Mouse (Mus musculus): ENCODE data around the gene Mrap2. TPM values are rescaled to one million over a fixed set of nuclear protein-coding genes. Genes with fewer than 3 reads are reported as not detected.
A peak's percentile ranks its signal among the peaks of the same experiment; 100 is the strongest.

The Mrap2 gene
- polyA plus RNA-seq, 1 experiment from 2014 or later: not detected

DNA sequence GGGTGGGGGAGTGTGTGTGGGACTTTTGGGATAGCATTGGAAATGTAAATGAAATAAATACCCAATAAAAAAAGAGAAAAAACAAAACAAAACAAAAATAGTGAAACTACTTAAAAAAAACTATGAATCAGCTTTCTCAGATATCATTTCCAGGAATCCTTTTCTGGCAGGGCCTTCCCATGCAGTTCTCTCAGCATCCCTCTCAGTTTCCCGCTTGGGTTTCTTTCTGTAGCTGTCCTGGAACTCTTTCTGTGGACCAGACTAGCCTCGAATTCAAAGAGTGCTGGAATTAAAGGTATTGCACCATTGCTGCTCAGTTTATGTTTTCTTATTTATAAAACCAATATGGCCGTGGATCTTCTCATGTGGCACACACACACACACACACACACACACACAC, 1.0 kb upstream of the Mrap2 start:
- H3K9ac ChIP-seq (ENCODE audit: low read depth, low read length): no peak overlapping the region
- ATAC-seq (ENCODE audit: low FRiP score, low TSS enrichment): no peak
- no peak overlapping the region for H3K4me2 ChIP-seq (replicated peaks; ENCODE audit: low read depth, low read length)
- no peak overlapping the region for H3K27ac ChIP-seq (ENCODE audit: low read depth, low read length)
- no peaks in the 10 kb centered on the region for H3K36me3 ChIP-seq (ENCODE audit: control insufficient read depth, insufficient read depth, low read length)
- 79% methylated on average over 3 of the region's 3 CpGs for WGBS
- H3K9me3 ChIP-seq (ENCODE audit: control insufficient read depth, low read length): no peaks in the 10 kb centered on the region
- H3K4me3 ChIP-seq (ENCODE audit: low read length): no peak overlapping the region
- H3K4me1 ChIP-seq (ENCODE audit: control insufficient read depth, insufficient read depth, low read length): peaks cover 2% of the 10 kb centered on the region; the same call in 1 of the 2 replicates
- H3K27me3 ChIP-seq (ENCODE audit: control insufficient read depth, insufficient read depth, low read length): peaks cover 28% of the 10 kb centered on the region; the same call in 1 of the 2 replicates

DNA sequence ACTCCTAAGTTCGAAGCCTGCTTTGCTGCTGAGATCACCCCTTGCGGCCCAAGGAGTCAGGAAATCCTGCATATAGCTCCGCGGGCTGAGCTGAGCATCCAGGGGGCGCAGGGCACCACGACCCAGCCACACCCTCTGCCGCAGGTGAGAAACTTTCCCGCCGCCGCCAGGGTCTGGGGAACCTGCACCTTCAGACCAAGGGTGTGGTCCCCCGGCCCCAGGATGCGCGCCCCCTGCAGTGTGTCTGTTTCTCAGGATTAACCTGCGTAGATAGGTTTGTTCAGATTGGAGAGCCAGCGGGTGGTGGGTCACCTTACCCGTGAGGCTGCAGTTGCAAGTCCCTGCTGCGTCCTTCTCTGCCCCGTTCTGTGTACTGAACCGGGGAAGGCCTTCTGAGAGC, 426 bp downstream of the Mrap2 start:
- peaks cover 28% of the 10 kb centered on the region; the same call in 1 of the 2 replicates for H3K27me3 ChIP-seq (ENCODE audit: control insufficient read depth, insufficient read depth, low read length)
- 0 out of 2 replicates have a peak overlapping the region, but pooled peaks have one; percentile 13 for H3K9ac ChIP-seq (ENCODE audit: low read depth, low read length)
- WGBS: 2% methylated on average over 19 of the region's 19 CpGs
- H3K36me3 ChIP-seq (ENCODE audit: control insufficient read depth, insufficient read depth, low read length): no peaks in the 10 kb centered on the region
- H3K9me3 ChIP-seq (ENCODE audit: control insufficient read depth, low read length): no peaks in the 10 kb centered on the region
- ATAC-seq (ENCODE audit: low FRiP score, low TSS enrichment): peak; percentile 13; the same call in 1 of the 2 replicates
- H3K27ac ChIP-seq (ENCODE audit: low read depth, low read length): no peak overlapping the region
- H3K4me1 ChIP-seq (ENCODE audit: control insufficient read depth, insufficient read depth, low read length): peaks cover 2% of the 10 kb centered on the region; the same call in 1 of the 2 replicates
- peak overlapping the region; percentile 56 for H3K4me2 ChIP-seq (replicated peaks; ENCODE audit: low read depth, low read length)
- H3K4me3 ChIP-seq (ENCODE audit: low read length): peak overlapping the region; percentile 39

DNA sequence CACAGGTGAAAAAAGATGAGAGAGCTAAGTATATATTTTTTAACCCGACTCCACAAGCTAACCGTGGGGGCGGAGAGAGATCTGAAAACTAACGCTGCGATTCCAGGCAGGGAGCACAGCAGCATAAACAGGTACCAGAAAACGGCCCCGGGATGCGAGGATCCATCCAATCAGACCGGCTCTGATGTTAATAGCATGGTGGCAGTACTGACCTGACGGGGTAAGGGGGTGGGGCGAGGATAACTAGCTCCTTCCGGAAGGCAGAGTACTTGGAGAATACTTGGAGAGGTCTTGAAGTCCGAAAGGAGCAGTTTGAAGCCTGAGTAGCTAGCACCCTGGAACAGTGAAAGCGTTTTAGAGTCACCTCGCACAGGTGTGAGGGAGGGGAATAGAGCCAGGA, 1.1 kb downstream of the Mrap2 start:
- no peak overlapping the region for H3K27ac ChIP-seq (ENCODE audit: low read depth, low read length)
- H3K36me3 ChIP-seq (ENCODE audit: control insufficient read depth, insufficient read depth, low read length): no peaks in the 10 kb centered on the region
- no peak overlapping the region for H3K9ac ChIP-seq (ENCODE audit: low read depth, low read length)
- H3K4me3 ChIP-seq (ENCODE audit: low read length): peak overlapping the region; percentile 39; the same call in 1 of the 2 replicates
- ATAC-seq (ENCODE audit: low FRiP score, low TSS enrichment): peak; percentile 24; the same call in 1 of the 2 replicates
- H3K9me3 ChIP-seq (ENCODE audit: control insufficient read depth, low read length): no peaks in the 10 kb centered on the region
- H3K27me3 ChIP-seq (ENCODE audit: control insufficient read depth, insufficient read depth, low read length): peaks cover 28% of the 10 kb centered on the region; the same call in 1 of the 2 replicates
- H3K4me1 ChIP-seq (ENCODE audit: control insufficient read depth, insufficient read depth, low read length): peaks cover 2% of the 10 kb centered on the region; the same call in 1 of the 2 replicates
- H3K4me2 ChIP-seq (replicated peaks; ENCODE audit: low read depth, low read length): peak overlapping the region; percentile 56
- WGBS: 2% methylated on average over 15 of the region's 15 CpGs

DNA sequence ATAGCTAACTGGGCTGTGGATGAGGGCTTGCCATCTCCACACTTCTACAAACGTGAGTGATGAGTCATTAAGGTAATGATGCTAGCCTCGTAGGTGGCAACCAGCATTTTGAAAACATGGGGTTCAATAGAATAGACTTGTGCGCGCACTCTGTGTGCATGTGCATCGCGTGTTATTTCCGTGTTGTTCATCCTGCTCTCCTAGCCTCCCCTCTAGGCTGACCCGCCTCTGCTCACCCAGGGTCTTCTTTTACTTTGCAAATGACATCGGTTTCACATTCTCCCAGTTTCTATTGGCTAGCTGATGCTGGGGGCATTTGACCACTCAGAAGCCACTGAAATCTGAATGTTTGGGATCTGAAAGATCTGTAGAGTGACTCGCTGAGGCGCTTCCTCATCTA, 1.6 kb downstream of the Mrap2 start:
- 31% methylated on average over 11 of the region's 11 CpGs for WGBS
- H3K4me2 ChIP-seq (replicated peaks; ENCODE audit: low read depth, low read length): no peak overlapping the region
- H3K27ac ChIP-seq (ENCODE audit: low read depth, low read length): no peak overlapping the region
- H3K36me3 ChIP-seq (ENCODE audit: control insufficient read depth, insufficient read depth, low read length): no peaks in the 10 kb centered on the region
- no peak for ATAC-seq (ENCODE audit: low FRiP score, low TSS enrichment)
- H3K4me1 ChIP-seq (ENCODE audit: control insufficient read depth, insufficient read depth, low read length): peaks cover 2% of the 10 kb centered on the region; the same call in 1 of the 2 replicates
- H3K27me3 ChIP-seq (ENCODE audit: control insufficient read depth, insufficient read depth, low read length): peaks cover 28% of the 10 kb centered on the region; the same call in 1 of the 2 replicates
- no peaks in the 10 kb centered on the region for H3K9me3 ChIP-seq (ENCODE audit: control insufficient read depth, low read length)
- no peak overlapping the region for H3K9ac ChIP-seq (ENCODE audit: low read depth, low read length)
- H3K4me3 ChIP-seq (ENCODE audit: low read length): no peak overlapping the region

DNA sequence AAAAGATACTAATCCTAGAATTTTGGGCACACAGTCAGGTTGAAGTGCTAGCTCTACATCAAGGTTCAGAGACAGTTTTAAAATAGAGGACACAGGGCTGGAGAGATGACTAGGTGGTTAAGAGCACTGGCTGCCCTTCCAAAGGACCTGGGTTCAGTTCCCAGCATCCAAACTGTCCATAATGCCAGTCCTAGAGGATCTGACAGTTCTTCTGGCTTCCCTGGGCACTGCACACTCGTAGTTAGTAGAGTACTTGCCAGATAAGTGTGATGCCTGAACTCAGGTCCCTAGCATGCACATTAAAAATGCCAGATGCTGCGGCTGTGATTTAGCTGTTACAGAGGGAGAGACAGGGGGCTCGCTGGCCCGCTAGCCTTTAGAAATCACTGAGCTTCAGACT, 2.3 kb downstream of the Mrap2 start:
- H3K4me2 ChIP-seq (replicated peaks; ENCODE audit: low read depth, low read length): no peak overlapping the region
- no peak overlapping the region for H3K4me3 ChIP-seq (ENCODE audit: low read length)
- peaks cover 2% of the 10 kb centered on the region; the same call in 1 of the 2 replicates for H3K4me1 ChIP-seq (ENCODE audit: control insufficient read depth, insufficient read depth, low read length)
- WGBS: 88% methylated on average over 4 of the region's 4 CpGs
- H3K27me3 ChIP-seq (ENCODE audit: control insufficient read depth, insufficient read depth, low read length): peaks cover 28% of the 10 kb centered on the region; the same call in 1 of the 2 replicates
- no peaks in the 10 kb centered on the region for H3K36me3 ChIP-seq (ENCODE audit: control insufficient read depth, insufficient read depth, low read length)
- no peak overlapping the region for H3K27ac ChIP-seq (ENCODE audit: low read depth, low read length)
- H3K9ac ChIP-seq (ENCODE audit: low read depth, low read length): no peak overlapping the region
- no peak for ATAC-seq (ENCODE audit: low FRiP score, low TSS enrichment)
- H3K9me3 ChIP-seq (ENCODE audit: control insufficient read depth, low read length): no peaks in the 10 kb centered on the region

DNA sequence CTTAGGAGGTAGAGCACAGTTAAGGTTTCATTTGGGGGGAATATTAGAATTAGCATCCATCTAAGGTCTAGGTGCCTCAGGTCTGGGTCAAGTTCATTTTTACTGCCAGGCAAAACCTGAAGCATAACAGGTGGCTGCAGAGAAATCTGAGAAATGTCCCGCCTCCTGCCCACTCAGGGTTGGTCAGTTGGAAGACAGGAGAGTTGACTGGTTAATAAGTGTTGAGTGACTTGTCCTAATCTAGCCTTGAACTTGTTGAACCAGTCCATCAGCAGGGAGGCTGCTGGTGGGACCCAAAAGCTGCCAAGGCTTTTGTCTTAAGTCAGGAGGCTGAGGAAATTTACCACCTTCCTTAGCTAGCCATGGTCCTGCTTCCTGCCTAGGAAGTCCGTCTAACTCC, 3.8 kb downstream of the Mrap2 start:
- peaks cover 2% of the 10 kb centered on the region; the same call in 1 of the 2 replicates for H3K4me1 ChIP-seq (ENCODE audit: control insufficient read depth, insufficient read depth, low read length)
- no peak overlapping the region for H3K9ac ChIP-seq (ENCODE audit: low read depth, low read length)
- no peak overlapping the region for H3K4me2 ChIP-seq (replicated peaks; ENCODE audit: low read depth, low read length)
- H3K36me3 ChIP-seq (ENCODE audit: control insufficient read depth, insufficient read depth, low read length): no peaks in the 10 kb centered on the region
- no peaks in the 10 kb centered on the region for H3K9me3 ChIP-seq (ENCODE audit: control insufficient read depth, low read length)
- H3K27me3 ChIP-seq (ENCODE audit: control insufficient read depth, insufficient read depth, low read length): peaks cover 28% of the 10 kb centered on the region; the same call in 1 of the 2 replicates
- H3K4me3 ChIP-seq (ENCODE audit: low read length): no peak overlapping the region
- peak; percentile 72 for ATAC-seq (ENCODE audit: low FRiP score, low TSS enrichment)
- 73% methylated on average over 2 of the region's 2 CpGs for WGBS
- no peak overlapping the region for H3K27ac ChIP-seq (ENCODE audit: low read depth, low read length)

DNA sequence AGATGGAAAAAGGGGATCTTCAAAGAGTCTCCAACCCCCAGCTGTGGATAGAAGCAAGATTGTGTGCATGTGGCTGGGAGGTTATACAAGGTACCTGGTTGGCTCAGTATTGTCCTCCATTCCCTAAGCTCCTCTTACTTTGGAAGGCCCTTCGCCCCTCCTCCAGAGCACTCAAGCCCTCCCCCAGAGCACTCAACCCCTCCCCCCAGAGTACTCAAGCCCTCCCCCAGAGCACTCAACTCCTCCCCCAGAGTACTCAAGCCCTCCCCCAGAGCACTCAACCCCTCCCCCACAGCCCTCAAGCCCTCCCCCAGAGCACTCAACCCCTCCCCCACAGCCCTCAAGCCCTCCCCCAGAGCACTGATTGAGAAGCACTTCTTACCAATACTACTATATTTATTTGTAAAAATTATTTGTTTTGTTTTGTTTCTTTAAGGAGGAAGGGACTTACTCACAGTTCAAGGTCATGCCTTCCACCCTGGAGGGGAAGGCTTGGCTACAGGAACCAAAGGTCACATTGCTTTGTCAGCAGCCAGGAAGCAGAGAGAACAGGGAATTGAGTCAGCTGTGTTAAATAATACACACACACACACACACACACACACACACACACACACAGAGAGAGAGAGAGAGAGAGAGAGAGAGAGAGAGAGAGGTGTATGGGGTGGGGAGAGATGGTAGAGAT, 8.7 kb downstream of the Mrap2 start:
- Histone ChIP-seq H3K4me3 (ENCODE audit: low read length) (no peak overlapping the region), H3K4me1 (ENCODE audit: control insufficient read depth, insufficient read depth, low read length) (no peaks in the 10 kb centered on the region), H3K27ac (ENCODE audit: low read depth, low read length) (no peak overlapping the region), H3K36me3 (ENCODE audit: control insufficient read depth, insufficient read depth, low read length) (no peaks in the 10 kb centered on the region), H3K9me3 (ENCODE audit: control insufficient read depth, low read length) (no peaks in the 10 kb centered on the region), H3K9ac (ENCODE audit: low read depth, low read length) (no peak overlapping the region), H3K4me2 (replicated peaks; ENCODE audit: low read depth, low read length) (no peak overlapping the region), H3K27me3 (ENCODE audit: control insufficient read depth, insufficient read depth, low read length) (no peaks in the 10 kb centered on the region)
- WGBS: 100% methylated on average over 1 of the region's 1 CpGs
- ATAC-seq (ENCODE audit: low FRiP score, low TSS enrichment): no peak

DNA sequence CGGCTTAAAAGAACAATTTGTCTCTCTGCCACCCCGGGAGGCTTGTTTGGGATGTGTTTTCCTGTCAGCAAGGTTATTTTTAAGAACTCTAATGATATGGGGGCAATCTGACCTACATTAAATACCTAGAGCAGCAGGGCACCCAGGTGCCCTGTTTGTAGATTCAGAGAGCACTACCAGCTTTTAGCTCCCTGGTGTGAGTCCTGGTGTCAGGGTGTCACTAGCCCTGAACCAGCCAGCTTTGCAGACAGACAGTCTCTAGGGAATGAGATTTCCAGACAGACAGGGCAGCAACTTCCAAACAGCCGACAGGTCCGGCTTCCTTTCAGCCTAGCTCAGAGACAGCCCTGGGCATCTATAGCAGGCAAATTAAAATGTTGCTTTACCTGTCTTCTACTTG, 18.5 kb downstream of the Mrap2 start:
- Histone ChIP-seq H3K4me1 (ENCODE audit: control insufficient read depth, insufficient read depth, low read length) (no peaks in the 10 kb centered on the region), H3K9ac (ENCODE audit: low read depth, low read length) (no peak overlapping the region), H3K4me3 (ENCODE audit: low read length) (no peak overlapping the region), H3K4me2 (replicated peaks; ENCODE audit: low read depth, low read length) (no peak overlapping the region), H3K36me3 (ENCODE audit: control insufficient read depth, insufficient read depth, low read length) (no peaks in the 10 kb centered on the region), H3K9me3 (ENCODE audit: control insufficient read depth, low read length) (no peaks in the 10 kb centered on the region), H3K27ac (ENCODE audit: low read depth, low read length) (no peak overlapping the region), H3K27me3 (ENCODE audit: control insufficient read depth, insufficient read depth, low read length) (no peaks in the 10 kb centered on the region)
- WGBS: 54% methylated on average over 4 of the region's 4 CpGs
- no peak for ATAC-seq (ENCODE audit: low FRiP score, low TSS enrichment)

DNA sequence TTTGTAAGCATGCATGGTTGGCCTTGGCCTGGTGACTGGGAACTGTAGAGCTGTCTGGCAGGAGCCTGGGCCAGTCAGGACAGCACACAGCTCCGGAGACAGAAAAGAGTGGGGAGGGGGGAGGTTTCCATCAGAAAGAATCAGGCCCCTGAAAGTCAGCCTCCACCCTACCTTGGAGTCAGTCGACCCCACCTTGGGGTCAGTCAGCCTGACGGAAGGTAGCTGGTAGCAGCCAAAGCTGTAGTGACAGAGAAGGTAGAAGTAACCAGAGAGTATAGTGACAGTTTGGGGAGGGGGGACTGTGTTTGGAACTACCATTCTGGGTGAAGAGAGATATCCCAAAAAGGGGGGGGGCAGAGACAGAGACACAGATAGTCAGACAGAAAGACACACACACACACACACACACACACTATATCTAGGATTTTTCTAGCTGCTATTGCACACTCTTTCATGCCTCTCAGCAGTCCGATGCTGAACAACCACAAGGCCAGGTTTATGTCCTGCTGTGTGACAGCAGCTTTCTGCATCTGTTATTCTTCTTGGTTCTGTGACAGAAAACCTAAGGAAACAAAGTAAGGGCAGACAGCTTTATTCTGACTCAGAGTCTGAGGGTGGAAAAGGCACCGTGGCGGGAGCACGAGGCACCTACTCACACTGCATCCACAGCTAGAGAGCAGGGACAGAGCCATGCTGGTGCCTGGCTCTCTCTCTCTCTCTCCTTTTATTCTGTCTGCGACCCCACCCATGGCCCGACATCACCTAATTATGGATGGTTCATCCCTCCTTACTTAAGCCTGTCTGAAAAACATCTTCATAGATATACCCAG, 23.1 kb downstream of the Mrap2 start:
- Histone ChIP-seq H3K4me2 (replicated peaks; ENCODE audit: low read depth, low read length) (no peak overlapping the region), H3K4me1 (ENCODE audit: control insufficient read depth, insufficient read depth, low read length) (no peaks in the 10 kb centered on the region), H3K4me3 (ENCODE audit: low read length) (no peak overlapping the region), H3K27me3 (ENCODE audit: control insufficient read depth, insufficient read depth, low read length) (no peaks in the 10 kb centered on the region), H3K9me3 (ENCODE audit: control insufficient read depth, low read length) (no peaks in the 10 kb centered on the region), H3K27ac (ENCODE audit: low read depth, low read length) (no peak overlapping the region), H3K36me3 (ENCODE audit: control insufficient read depth, insufficient read depth, low read length) (no peaks in the 10 kb centered on the region), H3K9ac (ENCODE audit: low read depth, low read length) (no peak overlapping the region)
- no peak for ATAC-seq (ENCODE audit: low FRiP score, low TSS enrichment)
- 65% methylated on average over 9 of the region's 9 CpGs for WGBS
